Mouse (Mus musculus): ENCODE measurements around the gene Tspan18.

Gene Tspan18

DNA sequence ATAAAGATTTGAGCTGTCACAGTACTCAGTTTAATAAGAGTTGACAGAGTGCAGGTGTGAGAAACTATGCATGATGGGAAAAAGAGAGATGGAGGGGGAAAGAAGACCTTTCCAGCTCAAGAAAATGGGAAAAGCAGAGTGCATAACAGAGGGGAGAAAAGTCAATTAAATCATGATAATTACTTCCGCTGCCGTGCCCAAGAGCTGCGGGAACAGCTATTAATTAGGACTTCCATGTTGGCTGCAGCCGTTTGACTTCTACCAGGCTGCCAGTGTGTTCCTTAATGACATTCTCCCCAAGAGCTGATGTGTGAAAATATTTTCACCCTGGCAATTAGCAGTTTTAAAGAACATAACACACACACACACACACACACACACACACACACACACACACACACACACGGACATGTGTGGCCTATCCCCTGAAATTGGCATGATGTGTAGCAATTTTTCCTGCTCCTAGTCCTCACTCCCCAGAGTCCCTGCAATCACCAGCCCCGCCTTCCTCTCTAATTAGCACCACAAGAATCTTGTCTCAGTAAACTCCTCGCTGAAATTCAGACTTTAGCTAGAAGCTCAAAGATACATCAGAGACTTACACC, 67.6 kb downstream of the Tspan18 start:
- in situ Hi-C loops (cut with MboI), result no loop called here

- in situ Hi-C loops (cut with MboI), result no loop called here
These were observed 71.7 kb downstream of the Tspan18 start for GRCm38 (mm10) chr2:93262291-93263285.

- in situ Hi-C loops (cut with MboI), result no loop called here
These were observed 72.6 kb downstream of the Tspan18 start for GRCm38 (mm10) chr2:93261521-93262290.

- in situ Hi-C loops (cut with MboI), result no loop called here
These were observed 76.7 kb downstream of the Tspan18 start for GRCm38 (mm10) chr2:93257634-93258033.

DNA sequence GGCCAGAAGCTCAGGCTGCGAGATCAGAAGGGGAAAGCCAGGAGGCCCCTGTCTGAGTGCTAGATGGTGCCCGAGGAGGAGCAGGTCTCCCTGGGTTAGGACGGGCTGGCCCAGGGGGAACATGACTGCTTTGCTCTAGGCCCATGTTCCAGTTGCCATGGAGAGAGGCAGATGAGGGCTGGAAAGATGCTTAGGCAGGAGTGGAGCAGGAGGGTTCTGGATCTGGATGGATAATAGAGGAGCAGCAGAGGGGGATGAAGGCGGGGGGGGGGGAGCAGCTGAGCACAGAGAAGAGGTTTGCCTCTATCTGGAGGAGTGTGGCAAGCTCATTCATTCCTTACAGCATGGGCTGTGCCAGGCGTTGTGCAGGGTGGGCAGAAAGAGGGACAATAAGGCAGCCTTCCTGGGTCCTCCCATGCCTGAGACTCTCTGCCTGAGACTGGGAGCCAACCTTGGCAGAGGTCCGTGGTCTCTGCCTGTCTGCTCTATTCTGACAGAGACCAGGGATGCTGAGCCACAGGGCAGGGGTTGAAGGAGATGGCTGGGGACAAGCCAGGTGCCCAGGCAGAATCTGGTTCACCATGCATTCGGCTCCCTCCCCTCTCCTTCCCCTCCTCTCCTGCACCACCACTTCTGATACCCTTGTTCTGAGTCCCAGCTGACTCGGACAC, 77.4 kb downstream of the Tspan18 start:
- in situ Hi-C loops (cut with MboI), result no loop called here

DNA sequence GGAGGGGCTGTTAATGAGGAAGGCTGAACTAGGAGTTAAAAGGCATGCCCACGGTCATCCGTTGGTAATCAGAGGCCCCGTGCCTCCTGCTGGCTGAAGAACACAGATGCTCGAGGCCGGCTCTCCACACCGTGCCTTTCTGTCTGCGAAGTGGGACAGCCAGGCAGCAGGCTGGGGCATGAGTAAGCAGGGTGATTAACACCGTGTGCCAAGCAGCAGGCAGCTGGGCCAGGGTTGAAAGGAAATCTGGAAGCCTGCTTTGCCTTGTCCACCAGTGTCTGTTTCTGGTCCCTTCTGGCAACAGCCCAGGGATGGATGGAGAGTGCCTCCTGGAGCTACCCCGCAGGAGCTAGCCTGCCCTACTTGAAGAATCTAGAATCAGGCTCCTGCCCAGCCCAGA, 81.9 kb downstream of the Tspan18 start:
- in situ Hi-C loops (cut with MboI), result no loop called here

DNA sequence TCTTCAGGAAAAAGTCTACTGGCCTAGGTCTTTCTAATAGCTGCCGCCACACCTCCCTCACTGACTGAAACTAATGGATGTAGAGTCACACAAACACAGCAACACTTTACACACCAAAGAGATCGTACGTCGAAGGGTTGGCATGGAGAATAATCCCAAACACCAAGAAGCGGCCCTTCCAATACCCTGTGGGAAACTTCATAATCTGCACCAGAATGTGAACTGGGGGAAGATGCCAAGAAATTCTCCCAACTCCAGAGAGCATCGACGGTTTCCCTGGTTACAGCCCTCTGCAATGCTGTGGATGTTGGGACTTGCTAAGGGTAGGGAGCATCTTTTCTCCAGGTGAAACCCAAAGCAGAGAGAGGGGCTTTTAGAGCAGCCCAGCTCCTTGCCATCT, 83.7 kb downstream of the Tspan18 start:
- in situ Hi-C loops (cut with MboI), result no loop called here

GRCm38 (mm10) chr2:93249058-93249457, 85.2 kb downstream of the Tspan18 start:
- in situ Hi-C loops (cut with MboI), result loop anchor here (25.0 kb wide), 1 partner anchor 337 kb away; the partner anchor contains the start of gene Syt13

GRCm38 (mm10) chr2:93244090-93244443, 90.2 kb downstream of the Tspan18 start:
- in situ Hi-C loops (cut with MboI), result loop anchor here (25.0 kb wide), 1 partner anchor 332 kb away; the partner anchor contains the start of gene Syt13

GRCm38 (mm10) chr2:93243439-93244089, 90.7 kb downstream of the Tspan18 start:
- in situ Hi-C loops (cut with MboI), result loop anchor here (25.0 kb wide), 1 partner anchor 331 kb away; the partner anchor contains the start of gene Syt13

DNA sequence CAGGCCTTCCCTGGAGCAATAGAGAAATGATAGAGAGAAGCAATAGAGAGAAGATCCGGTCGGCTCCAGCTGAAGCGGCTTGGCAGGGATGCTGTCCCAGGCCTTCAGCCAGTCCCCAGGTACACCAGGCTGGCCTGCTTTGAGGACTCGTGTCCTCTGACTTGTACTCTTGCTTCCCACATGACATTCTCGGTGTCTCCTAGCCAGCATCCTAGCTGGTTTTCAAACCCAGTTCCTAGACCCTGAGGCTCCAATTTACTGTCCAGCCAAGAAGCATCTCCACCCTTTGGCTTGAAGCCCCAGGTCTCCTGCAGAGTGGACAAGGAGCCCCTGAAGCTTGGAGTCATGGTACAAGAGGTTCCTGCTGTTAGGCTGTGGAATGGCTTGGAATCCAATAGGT, 92.1 kb downstream of the Tspan18 start:
- in situ Hi-C loops (cut with MboI), result loop anchor here (25.0 kb wide), 1 partner anchor 330 kb away; the partner anchor contains the start of gene Syt13

GRCm38 (mm10) chr2:93238864-93239263, 95.4 kb downstream of the Tspan18 start:
- in situ Hi-C loops (cut with MboI), result loop anchor here (25.0 kb wide), 1 partner anchor 327 kb away; the partner anchor contains the start of gene Syt13

- in situ Hi-C loops (cut with MboI), result loop anchor here (25.0 kb wide), 1 partner anchor 325 kb away; the partner anchor contains the start of gene Syt13
These were observed 97.2 kb downstream of the Tspan18 start for GRCm38 (mm10) chr2:93237055-93237454.

DNA sequence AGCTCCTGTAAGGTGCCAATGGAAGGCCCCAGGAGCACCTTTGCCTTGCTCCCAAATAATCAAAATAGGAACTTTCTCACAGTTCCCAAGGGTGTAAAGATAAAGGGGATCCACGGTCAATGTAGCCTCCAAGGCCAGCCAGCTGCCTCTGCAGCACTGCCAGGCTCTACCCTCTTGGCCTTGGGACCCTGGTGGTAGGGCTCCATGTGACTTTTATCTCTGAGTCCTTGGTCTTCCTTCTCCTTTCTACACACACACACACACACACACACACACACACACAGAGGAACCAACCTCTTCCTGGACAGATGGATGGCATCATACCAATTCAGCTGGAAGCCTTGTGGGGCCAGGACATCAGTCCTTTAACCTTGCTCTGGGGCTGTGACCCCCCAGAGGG, 102.2 kb downstream of the Tspan18 start:
- in situ Hi-C loops (cut with MboI), result loop anchor here (25.0 kb wide), 1 partner anchor 320 kb away; the partner anchor contains the start of gene Syt13

GRCm38 (mm10) chr2:93228480-93228824, 105.9 kb downstream of the Tspan18 start:
- in situ Hi-C loops (cut with MboI), result loop anchor here (25.0 kb wide), 1 partner anchor 316 kb away; the partner anchor contains the start of gene Syt13

DNA sequence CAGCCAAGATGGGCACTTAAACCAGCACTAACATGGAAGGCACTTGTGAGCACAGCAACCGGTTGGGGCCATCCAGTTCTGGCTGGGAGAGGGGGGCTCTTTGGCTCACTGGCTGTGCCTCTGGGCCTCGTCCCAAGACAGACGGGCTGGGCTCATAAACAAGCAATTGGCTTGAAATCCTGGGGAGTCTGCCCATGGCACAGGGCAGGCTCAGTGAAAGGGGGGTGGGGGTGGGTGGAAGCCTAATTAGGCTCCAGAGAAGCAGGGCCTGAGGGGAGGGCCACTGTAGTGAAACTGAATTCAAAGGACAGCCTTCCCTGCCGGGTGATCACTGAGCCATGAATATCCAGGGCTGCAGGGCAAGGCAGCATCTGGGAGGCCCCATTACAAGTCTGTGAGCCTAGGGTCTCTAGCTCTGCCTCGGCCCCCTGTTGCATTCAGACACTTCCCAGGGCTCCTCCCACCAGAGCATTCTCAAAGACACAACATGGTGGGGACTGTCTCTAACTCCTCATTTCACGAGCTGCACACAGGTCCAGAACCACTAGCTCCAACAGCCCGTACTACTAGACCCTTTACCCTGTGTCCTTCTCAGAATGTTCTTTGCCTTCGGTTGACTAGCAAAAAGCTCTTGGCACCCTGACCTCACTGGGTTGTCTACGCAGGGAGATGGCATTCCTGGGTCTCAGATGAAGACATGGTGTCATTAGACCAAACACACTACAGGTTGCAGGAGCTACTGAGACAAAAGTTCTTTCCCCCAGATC, 106.4 kb downstream of the Tspan18 start:
- in situ Hi-C loops (cut with MboI), result loop anchor here (25.0 kb wide), 1 partner anchor 316 kb away; the partner anchor contains the start of gene Syt13

GRCm38 (mm10) chr2:93226606-93227595, 107.4 kb downstream of the Tspan18 start:
- in situ Hi-C loops (cut with MboI), result loop anchor here (25.0 kb wide), 1 partner anchor 315 kb away; the partner anchor contains the start of gene Syt13

GRCm38 (mm10) chr2:93223463-93223862, 110.8 kb downstream of the Tspan18 start:
- in situ Hi-C loops (cut with MboI), result no loop called here

All from mature B cell (primary cell).